In genomic region chr8:114441616-114442015, GRCm38 (mm10) we compare ENCODE assay signal across 9 mouse cellular contexts. TPM values are rescaled to one million over a fixed set of nuclear protein-coding genes. Genes with fewer than 3 reads are reported as not detected.
DNase-seq lines count a peak whose midpoint lies in the region; ATAC-seq and TF ChIP-seq lines count a peak whose summit lies in the region.
"Had no signal": no experiment of that assay in that cellular context is flagged by ENCODE, and none has a peak within 500 bp of the region (broad histone marks: within the 10 kb centered on the region; RNA-seq: fewer than 3 reads in every experiment).

No protein-coding gene starts in this region.

- 91% methylated on average over 4 of the region's 4 CpGs for WGBS in kidney, embryonic 15.5 days

- TF ChIP-seq POLR2A in MEL (IDR thresholded peaks at IDR 0.05; ENCODE audit: control insufficient read depth in 1 of 2, insufficient read depth in 1 of 2, low read depth in 1 of 2, low read length in 2 of 2, poor library complexity in 1 of 2): no peak

- DNase-seq in kidney, postnatal 14 days: peak; percentile 26
- peak; percentile 83 for DNase-seq in MEL (ENCODE audit: low read depth, low spot score)
- DNase-seq in c-Kit-positive CD71-positive TER-119-negative erythroid progenitor cells, embryonic 14.5 days (ENCODE audit: low read depth): peak; percentile 65
- peak; percentile 50 for DNase-seq in mesoderm, embryonic 11.5 days (ENCODE audit: low read depth, low spot score)
- no peak for DNase-seq in layer of hippocampus, postnatal 36 days
- DNase-seq in frontal cortex, postnatal 14 days (ENCODE audit: low spot score in 2 of 2): no peak
- DNase-seq in yolk sac, embryonic 10.5 days (ENCODE audit: low spot score): no peak

- peaks cover 14% of the 10 kb centered on the region for H3K4me1 ChIP-seq in kidney, embryonic 15.5 days
- H3K4me1 ChIP-seq in MEL (ENCODE audit: control insufficient read depth in 1 of 2, insufficient read depth in 2 of 2, low read length in 2 of 2): peaks cover 0 to 12% of the 10 kb centered on the region in 2 experiments; a peak in 1 of 4 replicates

- H3K9ac ChIP-seq in kidney, embryonic 15.5 days: no peak overlapping the region
- no peak overlapping the region for H3K9ac ChIP-seq in MEL (ENCODE audit: control insufficient read depth, low read depth, low read length, poor library complexity, severe bottlenecking)
- H3K9ac ChIP-seq: lung, embryonic 15.5 days had no signal

- no peaks in the 10 kb centered on the region for H3K27me3 ChIP-seq in kidney, embryonic 15.5 days
- H3K27me3 ChIP-seq in MEL (ENCODE audit: control insufficient read depth in 1 of 2, insufficient read depth in 2 of 2, low read length in 2 of 2): no peaks in the 10 kb centered on the region
- H3K27me3 ChIP-seq: lung, embryonic 15.5 days had no signal

- TF ChIP-seq RAD21 in MEL (IDR thresholded peaks at IDR 0.05; ENCODE audit: low read depth, low read length): no peak

- no peak overlapping the region for H3K4me3 ChIP-seq in kidney, embryonic 15.5 days (replicated peaks)
- H3K4me3 ChIP-seq in MEL (ENCODE audit: control insufficient read depth in 1 of 2, insufficient read depth in 1 of 2, low read depth in 2 of 2, low read length in 2 of 2): no peak overlapping the region
- H3K4me3 ChIP-seq: lung, embryonic 15.5 days had no signal

- H3K27ac ChIP-seq in kidney, embryonic 15.5 days: no peak overlapping the region
- H3K27ac ChIP-seq in MEL (ENCODE audit: control insufficient read depth, low read depth, low read length): no peak overlapping the region
- H3K27ac ChIP-seq: lung, embryonic 15.5 days had no signal

- no peaks in the 10 kb centered on the region for H3K9me3 ChIP-seq in kidney, embryonic 15.5 days (replicated peaks)
- no peaks in the 10 kb centered on the region for H3K9me3 ChIP-seq in MEL (replicated peaks; ENCODE audit: insufficient read depth, low read length)
- H3K9me3 ChIP-seq: lung, embryonic 15.5 days had no signal

- no peak for ATAC-seq in kidney, embryonic 15.5 days (replicated peaks; ENCODE audit: low FRiP score)

- H3K36me3 ChIP-seq in kidney, embryonic 15.5 days: 0 out of 2 replicates have a peak, but pooled peaks cover 2% of the 10 kb centered on the region
- H3K36me3 ChIP-seq in MEL (ENCODE audit: control insufficient read depth in 1 of 2, insufficient read depth in 2 of 2, low read length in 2 of 2): peaks cover 0 to 8% of the 10 kb centered on the region in 2 experiments; a peak in 1 of 4 replicates
- H3K36me3 ChIP-seq: lung, embryonic 15.5 days had no signal

- TF ChIP-seq CTCF in MEL (IDR thresholded peaks at IDR 0.05 in 2 of 3, conservative IDR thresholded peaks at IDR 0.05 in 1 of 3; ENCODE audit: control insufficient read depth in 1 of 3, insufficient read depth in 1 of 3, low read depth in 2 of 3, low read length in 3 of 3, poor library complexity in 1 of 3, severe bottlenecking in 1 of 3): peak; percentile 21 to 67 (median 50); a peak in 4 of 6 replicates

- no peaks in the 10 kb centered on the region; the same call in 1 of the 2 replicates for H3K79me2 ChIP-seq in MEL (ENCODE audit: control insufficient read depth, insufficient read depth, low read length, poor library complexity)

- H3K4me2 ChIP-seq in kidney, embryonic 15.5 days: no peak overlapping the region
- H3K4me2 ChIP-seq: lung, embryonic 15.5 days had no signal

- no peak for TF ChIP-seq EP300 in MEL (IDR thresholded peaks at IDR 0.05; ENCODE audit: low read depth in 1 of 2, low read length in 2 of 2)

TF ChIP-seq in MEL, 35 proteins besides CTCF, POLR2A, EP300 and RAD21:
- no peak for TF ChIP-seq E2F4 (IDR thresholded peaks at IDR 0.05; ENCODE audit: borderline replicate concordance, low read depth, low read length)
- no peak for TF ChIP-seq ELF1 (IDR thresholded peaks at IDR 0.05; ENCODE audit: low read depth, low read length)
- TF ChIP-seq ZNF384 (IDR thresholded peaks at IDR 0.05; ENCODE audit: low read depth, low read length): no peak
- no peak for TF ChIP-seq NRF1 (IDR thresholded peaks at IDR 0.05; ENCODE audit: insufficient read depth, low read depth, low read length, poor library complexity, severe bottlenecking)
- TF ChIP-seq UBTF (IDR thresholded peaks at IDR 0.05; ENCODE audit: borderline replicate concordance, insufficient read depth, low read depth, low read length): no peak
- no peak for TF ChIP-seq BHLHE40 (IDR thresholded peaks at IDR 0.05; ENCODE audit: borderline replicate concordance, low read depth, low read length)
- TF ChIP-seq MAFK (IDR thresholded peaks at IDR 0.05; ENCODE audit: borderline replicate concordance, low read depth, low read length): no peak
- TF ChIP-seq GATA1 (IDR thresholded peaks at IDR 0.05; ENCODE audit: low read depth, low read length): peak; percentile 24; the same call in 1 of the 2 replicates
- 0 out of 2 replicates have a peak, but pooled peaks have one; percentile 14 for TF ChIP-seq RCOR1 (IDR thresholded peaks at IDR 0.05; ENCODE audit: low read depth, low read length)
- TF ChIP-seq TBP (IDR thresholded peaks at IDR 0.05; ENCODE audit: low read depth, low read length): no peak
- no peak for TF ChIP-seq ETS1 (IDR thresholded peaks at IDR 0.05; ENCODE audit: low read depth, low read length)
- no peak for TF ChIP-seq MAX (IDR thresholded peaks at IDR 0.05; ENCODE audit: low read length)
- no peak for TF ChIP-seq USF1 (IDR thresholded peaks at IDR 0.05; ENCODE audit: low read depth, low read length)

RNA-seq across cellular contexts. Expression of gene Wwox, which starts 2.2 kb away (rescaled TPM):
- 15.9 and 16.0 TPM in 2 replicates for polyA plus RNA-seq in kidney, embryonic 15.5 days (2015; fragmentation: Nextera tagmentation; extraction: Ambion mirVana)
- 7.6 and 8.5 TPM in 2 replicates for total RNA-seq in MEL (2012; rRNA removed)
- polyA plus RNA-seq in MEL (2012; ENCODE audit: insufficient read depth in 1 of 2, insufficient read length in 2 of 2, low read depth in 1 of 2, low replicate concordance in 2 of 2, missing spikeins in 1 of 2): 10 to 100 TPM; 12.2 to 61.8 TPM
- total RNA-seq in layer of hippocampus, postnatal 36 days (2021): 10 to 100 TPM; 10.5 to 12.5 TPM

RNA-seq across cellular contexts. Expression of gene Clec3a, which starts 23.7 kb away (rescaled TPM):
- polyA plus RNA-seq in kidney, embryonic 15.5 days (2015; fragmentation: Nextera tagmentation; extraction: Ambion mirVana): not detected in 2 replicates
- total RNA-seq in MEL (2012; rRNA removed): not detected in 2 replicates
- polyA plus RNA-seq in MEL (2012; ENCODE audit: insufficient read depth in 1 of 2, insufficient read length in 2 of 2, low read depth in 1 of 2, low replicate concordance in 2 of 2, missing spikeins in 1 of 2): not detected
- not detected for total RNA-seq in layer of hippocampus, postnatal 36 days (2021)

Comparison
In these comparisons a context has a peak if more than half of its experiments do, and no peak if none do; other contexts are left out.
1. DNase-seq: peak in kidney, postnatal 14 days (single experiment), MEL (single experiment), c-Kit-positive CD71-positive TER-119-negative erythroid progenitor cells, embryonic 14.5 days (single experiment) and mesoderm, embryonic 11.5 days (single experiment); none in layer of hippocampus, postnatal 36 days (0 of 2), frontal cortex, postnatal 14 days (0 of 2) and yolk sac, embryonic 10.5 days (single experiment).